Mouse (Mus musculus) intestine, postnatal 0 days (tissue): ENCODE results near the gene Magi3. TPM values are rescaled to one million over a fixed set of nuclear protein-coding genes. Genes with fewer than 3 reads are reported as not detected.

Experiments used
- ATAC-seq: fragments of 200-750 bp; cut with Nextera tagmentation; 2 replicates; pipeline ENCODE4 v1.8.0; 2017; ENCODE audit warnings: mild to moderate bottlenecking, moderate TSS enrichment, moderate library complexity
- H3K27ac ChIP-seq: fragments of 300-500 bp; sonication (generic); 2 replicates; pipeline ENCODE4 v1.5.1; 2014; ENCODE audit warnings: mild to moderate bottlenecking, low read depth, low read length, moderate library complexity
- H3K27me3 ChIP-seq: fragments of 300-500 bp; sonication (generic); replicated peaks from 2 replicates; pipeline ENCODE4 v1.6.1; 2014; ENCODE audit warnings: low read length, mixed read lengths; ENCODE audit not compliant: control insufficient read depth, insufficient read depth
- H3K36me3 ChIP-seq: fragments of 300-500 bp; sonication (generic); 2 replicates; pipeline ENCODE4 v1.6.1; 2014; ENCODE audit warnings: mild to moderate bottlenecking, moderate library complexity; ENCODE audit not compliant: control insufficient read depth, insufficient read depth
- H3K4me1 ChIP-seq: fragments of 300-500 bp; sonication (generic); replicated peaks from 2 replicates; pipeline ENCODE4 v1.6.1; 2014; ENCODE audit warnings: antibody characterized with exemption, low read length, mixed read lengths; ENCODE audit not compliant: control insufficient read depth, insufficient read depth
- H3K4me2 ChIP-seq: fragments of 300-500 bp; sonication (generic); replicated peaks from 2 replicates; pipeline ENCODE4 v1.6.1; 2014; ENCODE audit warnings: low read depth, mild to moderate bottlenecking, moderate library complexity
- H3K4me3 ChIP-seq: fragments of 300-500 bp; sonication (generic); 2 replicates; pipeline ENCODE4 v1.5.1; 2014; ENCODE audit warnings: low read depth, low read length
- H3K9ac ChIP-seq: fragments of 300-500 bp; sonication (generic); 2 replicates; pipeline ENCODE4 v1.6.1; 2014; ENCODE audit warnings: mild to moderate bottlenecking, low read depth, low read length
- H3K9me3 ChIP-seq: fragments of 300-500 bp; sonication (generic); 2 replicates; pipeline ENCODE4 v1.6.1; 2016; ENCODE audit warnings: mixed run types; ENCODE audit not compliant: control insufficient read depth
- CTCF ChIP-seq: sonication (generic); IDR thresholded peaks from 2 replicates; pipeline ENCODE4 v1.5.1; 2016; ENCODE audit warnings: low read depth, mild to moderate bottlenecking, control low read depth, antibody characterized with exemption, moderate library complexity
- WGBS: fragments of 180-500 bp; shearing (Covaris S2); extraction: QIAGEN DNeasy Blood & Tissue Kit; methylation state at CpG from one replicate; pipeline ENCODE4 v1.1.7; 2014; 5-methylcytosine and 5-hydroxymethylcytosine counted together
- polyA plus RNA-seq: library from polyadenylated mRNA; unstranded; fragments of >200 nt; fragmentation: Nextera tagmentation; extraction: Ambion mirVana; gene quantifications from 2 replicates; pipeline ENCODE4 v1.2.1, GENCODE M21; 2015

Magi3 gene
- polyA plus RNA-seq: 4.6 and 4.9 TPM in 2 replicates

GRCm38 (mm10) chr3:104220295-104220965 lies at the start of gene Magi3:
TSS of gene Magi3 (minus strand) at chr3:104220374.
- H3K27me3 ChIP-seq: no peaks in the 10 kb centered on the region
- TF ChIP-seq CTCF: peak; percentile 39
- H3K4me2 ChIP-seq: peak within 1 kb of the TSS; percentile 79
- H3K4me1 ChIP-seq: peaks cover 4% of the 10 kb centered on the region; the same call in 1 of the 2 replicates
- H3K9ac ChIP-seq: peak within 1 kb of the TSS; percentile 99
- H3K9me3 ChIP-seq: no peaks in the 10 kb centered on the region
- H3K36me3 ChIP-seq: no peaks in the 10 kb centered on the region
- peak within 1 kb of the TSS; percentile 97 for H3K27ac ChIP-seq
- H3K4me3 ChIP-seq: peak within 1 kb of the TSS; percentile 89
- ATAC-seq: peak; percentile 98
- WGBS: under 1% methylated on average over 44 of the region's 46 CpGs

GRCm38 (mm10) chr3:104264530-104265145 lies 44.5 kb upstream of the Magi3 start:
- no peak overlapping the region for H3K27ac ChIP-seq
- no peak for ATAC-seq
- H3K4me3 ChIP-seq: no peak overlapping the region
- H3K36me3 ChIP-seq: no peaks in the 10 kb centered on the region
- 77% methylated on average over 6 of the region's 6 CpGs for WGBS
- H3K4me1 ChIP-seq: no peaks in the 10 kb centered on the region
- H3K9me3 ChIP-seq: no peaks in the 10 kb centered on the region
- TF ChIP-seq CTCF: no peak
- no peak overlapping the region for H3K4me2 ChIP-seq
- H3K9ac ChIP-seq: no peak overlapping the region
- no peaks in the 10 kb centered on the region for H3K27me3 ChIP-seq

DNA sequence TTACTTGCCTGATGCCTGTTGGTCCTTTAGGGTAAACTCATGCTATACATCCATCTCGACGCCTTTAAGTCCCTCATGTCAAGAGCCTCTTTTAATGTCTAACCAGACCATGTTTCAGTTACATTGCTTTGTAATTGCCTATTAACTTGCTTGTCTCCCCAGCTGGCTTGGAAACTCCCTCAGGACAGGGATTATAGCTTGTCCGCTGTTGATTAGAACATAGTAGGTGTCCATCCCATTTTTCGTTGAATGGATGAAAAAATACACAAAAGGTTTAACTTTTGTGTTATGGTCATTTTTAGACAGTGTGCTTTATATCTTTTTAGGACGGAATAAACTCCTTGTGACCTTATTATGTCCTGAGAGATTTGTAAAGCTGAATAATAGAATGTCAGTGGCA lies 40.0 kb upstream of the Magi3 start:
- 86% methylated on average over 5 of the region's 5 CpGs for WGBS
- no peaks in the 10 kb centered on the region for H3K9me3 ChIP-seq
- H3K27ac ChIP-seq: no peak overlapping the region
- H3K4me1 ChIP-seq: no peaks in the 10 kb centered on the region
- TF ChIP-seq CTCF: no peak
- no peak overlapping the region for H3K9ac ChIP-seq
- no peak overlapping the region for H3K4me3 ChIP-seq
- H3K36me3 ChIP-seq: no peaks in the 10 kb centered on the region
- ATAC-seq: no peak
- no peak overlapping the region for H3K4me2 ChIP-seq
- H3K27me3 ChIP-seq: no peaks in the 10 kb centered on the region

DNA sequence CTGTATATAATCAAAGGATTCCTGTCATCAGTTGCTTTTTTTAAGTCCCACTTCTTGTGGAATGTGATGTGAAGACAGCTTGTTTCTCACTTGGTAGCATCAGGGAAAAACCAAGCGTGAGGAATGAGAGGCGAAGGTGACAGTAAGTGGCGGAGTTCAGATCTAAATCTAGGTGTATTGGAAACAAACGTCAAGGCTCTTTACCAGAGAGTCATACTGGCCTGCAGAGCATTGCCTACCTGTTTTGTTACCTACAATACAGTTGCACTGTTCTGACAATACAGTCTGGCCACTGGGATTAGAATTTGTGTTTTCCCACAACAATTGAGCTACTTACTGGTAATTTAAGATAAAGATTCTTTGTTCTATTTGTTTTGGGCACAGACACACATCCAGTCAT lies 39.0 kb upstream of the Magi3 start:
- Histone ChIP-seq H3K27ac (no peak overlapping the region), H3K4me3 (no peak overlapping the region), H3K27me3 (no peaks in the 10 kb centered on the region), H3K36me3 (no peaks in the 10 kb centered on the region), H3K4me1 (no peaks in the 10 kb centered on the region), H3K9me3 (no peaks in the 10 kb centered on the region), H3K4me2 (no peak overlapping the region), H3K9ac (no peak overlapping the region)
- no peak for TF ChIP-seq CTCF
- no peak for ATAC-seq
- 84% methylated on average over 4 of the region's 4 CpGs for WGBS

- no peaks in the 10 kb centered on the region for H3K4me1 ChIP-seq
- TF ChIP-seq CTCF: no peak
- H3K27ac ChIP-seq: no peak overlapping the region
- no peaks in the 10 kb centered on the region for H3K9me3 ChIP-seq
- no peak overlapping the region for H3K9ac ChIP-seq
- WGBS: 38% methylated on average over 3 of the region's 3 CpGs
- H3K4me2 ChIP-seq: no peak overlapping the region
- no peaks in the 10 kb centered on the region for H3K27me3 ChIP-seq
- H3K36me3 ChIP-seq: no peaks in the 10 kb centered on the region
- ATAC-seq: no peak
- H3K4me3 ChIP-seq: no peak overlapping the region
Observed at GRCm38 (mm10) chr3:104257041-104257440, 36.9 kb upstream of the Magi3 start.

DNA sequence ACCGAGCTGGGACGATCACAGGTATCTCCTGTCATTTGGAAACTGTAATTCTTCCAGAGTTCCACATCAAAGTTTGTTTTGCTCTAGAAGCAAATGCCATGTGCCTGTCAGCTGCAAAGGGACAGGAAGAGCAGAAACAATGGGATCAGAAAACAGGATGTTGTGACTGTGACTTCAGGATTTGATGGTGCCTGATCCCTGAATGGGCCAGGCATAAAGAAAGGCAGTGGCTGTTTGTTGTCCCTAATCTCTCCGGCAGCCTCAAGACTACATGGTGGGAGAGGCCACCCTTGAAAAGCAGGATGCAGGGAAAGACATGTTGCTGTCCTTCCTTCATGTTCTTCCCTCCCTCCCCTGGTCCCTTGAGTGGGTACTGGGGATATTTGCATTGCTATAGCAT lies 33.6 kb upstream of the Magi3 start:
- H3K4me1 ChIP-seq: no peaks in the 10 kb centered on the region
- H3K4me2 ChIP-seq: no peak overlapping the region
- H3K9ac ChIP-seq: no peak overlapping the region
- no peak for ATAC-seq
- no peaks in the 10 kb centered on the region for H3K27me3 ChIP-seq
- H3K36me3 ChIP-seq: no peaks in the 10 kb centered on the region
- no peak for TF ChIP-seq CTCF
- H3K9me3 ChIP-seq: no peaks in the 10 kb centered on the region
- H3K27ac ChIP-seq: no peak overlapping the region
- H3K4me3 ChIP-seq: no peak overlapping the region
- 66% methylated on average over 3 of the region's 3 CpGs for WGBS
